Mouse (Mus musculus) megakaryocyte, adult 5-6 weeks (primary cell): ENCODE data around the gene Aff1. TPM values are rescaled to one million over a fixed set of nuclear protein-coding genes. Genes with fewer than 3 reads are reported as not detected.
A peak's percentile ranks its signal among the peaks of the same experiment; 100 is the strongest.

ENCODE experiments used
- ATAC-seq: 2 replicates; pipeline ENCODE4 v1.8.0; 2016; ENCODE audit warnings: mild to moderate bottlenecking, inconsistent platforms; ENCODE audit not compliant: poor library complexity, severe bottlenecking
- total RNA-seq, 2 experiments: library from RNA; stranded (forward) in 1 of 2; stranded (reverse) in 1 of 2; fragments of 153-499, 151-499 nt in 1 of 2; fragments of 221-1000, 200-1000 nt in 1 of 2; gene quantifications; 2 replicates each; pipeline versions ENCODE4 v1.2.3 to v1.2.4; 2015 to 2017

Aff1 gene
- total RNA-seq, 2 experiments from 2014 or later, result 16.3 to 45.0 TPM

DNA sequence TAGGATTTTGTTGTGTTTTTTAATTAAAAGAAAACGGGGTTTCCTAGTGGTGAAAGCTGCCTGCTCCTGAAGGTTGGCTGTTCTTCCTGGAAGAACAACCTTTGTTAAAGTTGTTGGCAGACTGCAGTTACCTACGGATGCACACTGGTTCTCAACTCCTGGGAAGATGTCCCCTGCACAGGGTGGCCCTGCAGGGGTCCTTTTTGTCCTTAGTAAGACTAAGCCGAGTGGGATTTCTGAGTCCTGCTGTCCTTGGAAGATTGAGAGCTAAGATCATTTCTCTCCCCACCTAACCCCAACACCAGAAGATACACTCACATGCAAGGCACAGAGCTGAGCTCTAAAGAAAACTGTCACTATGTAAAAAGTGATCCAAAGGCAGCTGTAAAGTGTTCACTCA, 32.6 kb downstream of the Aff1 start:
- no peak for ATAC-seq

DNA sequence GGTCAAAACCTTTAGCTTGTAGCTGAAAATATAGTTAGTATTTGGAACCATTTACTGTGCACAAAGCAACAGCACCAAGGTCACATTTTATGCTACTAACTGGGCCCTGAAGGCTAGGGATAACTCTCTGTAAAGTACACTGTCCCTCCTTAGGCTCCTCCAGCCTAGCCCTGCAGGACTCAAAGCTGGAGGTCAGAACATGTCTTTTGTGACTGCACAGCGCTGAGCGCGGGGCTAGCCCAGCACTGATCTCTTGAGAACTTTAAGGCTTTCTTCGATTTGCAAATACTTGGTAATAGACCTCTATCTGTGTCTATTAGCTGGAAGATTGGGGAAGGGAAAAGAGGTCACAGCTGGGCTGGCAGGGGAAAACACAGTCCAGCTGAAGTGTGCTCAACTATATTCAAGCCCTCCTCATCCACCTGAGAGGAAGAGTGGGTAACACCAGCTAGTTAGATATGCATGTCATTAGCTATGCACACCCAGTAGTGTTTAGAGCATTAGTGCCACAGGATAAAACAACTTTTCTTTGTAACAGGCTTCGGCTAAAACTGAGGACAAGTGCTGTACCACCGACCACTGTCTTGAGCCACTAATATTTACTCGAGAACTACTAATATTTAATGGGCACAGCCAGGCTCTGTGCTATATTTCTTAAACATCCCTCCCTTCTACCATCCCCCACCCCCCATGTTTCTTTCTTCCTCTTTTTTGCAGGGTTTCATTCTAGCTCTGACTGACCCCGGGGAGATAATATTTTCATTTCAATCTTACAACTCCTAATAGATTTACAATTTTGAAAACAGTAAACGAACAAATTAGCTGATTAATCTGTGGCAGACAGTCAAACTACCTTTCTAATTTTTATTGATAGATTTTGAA, 33.3 kb downstream of the Aff1 start:
- peak; percentile 66 for ATAC-seq

DNA sequence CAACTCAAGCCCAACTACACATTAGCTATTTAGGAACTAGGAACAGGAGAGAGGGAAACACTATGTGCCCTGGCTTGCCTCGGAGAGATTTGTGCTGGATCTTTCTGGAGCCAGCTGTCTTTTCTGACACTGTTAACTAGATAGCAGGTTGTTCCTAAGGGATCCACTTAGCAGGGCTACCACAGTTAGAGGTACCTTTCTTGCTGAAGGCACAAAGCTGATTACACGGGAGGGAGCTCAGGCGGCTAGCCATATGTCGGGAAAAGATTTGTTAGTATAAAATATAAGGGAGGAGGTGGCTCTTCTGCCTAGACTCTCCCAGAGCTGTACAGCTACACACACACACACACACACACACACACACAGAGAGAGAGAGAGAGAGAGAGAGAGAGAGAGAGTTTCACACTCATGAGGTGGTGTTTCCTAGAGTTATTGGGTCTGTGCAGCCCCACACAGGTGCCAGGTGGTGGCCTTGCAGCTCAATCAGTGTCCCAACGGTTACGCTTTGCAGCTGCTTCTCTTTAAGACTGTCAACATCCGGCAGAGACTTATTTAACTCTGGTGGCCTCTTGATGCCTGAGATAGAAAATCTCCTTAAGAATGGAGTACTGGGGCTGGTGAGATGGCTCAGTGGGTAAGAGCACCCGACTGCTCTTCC, 34.2 kb downstream of the Aff1 start:
- peak; percentile 23; the same call in 1 of the 2 replicates for ATAC-seq

DNA sequence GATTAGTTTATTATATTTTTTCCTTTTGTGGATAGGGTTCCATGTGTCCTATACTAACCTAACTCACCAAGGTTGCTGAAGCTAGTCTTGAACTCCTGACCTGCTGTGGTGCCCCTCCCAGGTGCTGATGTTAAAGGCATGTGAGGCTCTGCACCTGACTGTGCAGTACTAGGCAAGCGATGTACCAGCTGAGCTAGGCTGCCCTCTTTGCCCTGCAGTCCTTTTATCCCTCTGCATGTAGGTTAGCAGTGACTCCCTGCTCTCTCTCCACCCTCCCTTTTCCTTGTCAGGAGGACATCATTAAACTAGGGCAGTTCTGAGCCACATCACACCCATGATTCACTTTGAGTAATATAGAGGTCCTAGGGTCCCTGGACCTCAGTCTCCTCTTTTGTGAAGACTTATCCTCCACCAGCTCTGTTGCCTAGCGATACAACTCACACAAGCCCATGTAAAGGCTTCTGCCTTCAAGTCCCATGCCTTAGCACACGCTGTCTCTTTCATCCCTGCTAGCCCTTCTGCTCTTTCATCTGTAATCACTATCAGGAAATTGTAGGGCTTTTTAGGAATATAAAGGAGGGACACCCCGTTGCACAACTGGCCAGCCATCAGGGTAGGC, 35.7 kb downstream of the Aff1 start:
- ATAC-seq, result no peak

DNA sequence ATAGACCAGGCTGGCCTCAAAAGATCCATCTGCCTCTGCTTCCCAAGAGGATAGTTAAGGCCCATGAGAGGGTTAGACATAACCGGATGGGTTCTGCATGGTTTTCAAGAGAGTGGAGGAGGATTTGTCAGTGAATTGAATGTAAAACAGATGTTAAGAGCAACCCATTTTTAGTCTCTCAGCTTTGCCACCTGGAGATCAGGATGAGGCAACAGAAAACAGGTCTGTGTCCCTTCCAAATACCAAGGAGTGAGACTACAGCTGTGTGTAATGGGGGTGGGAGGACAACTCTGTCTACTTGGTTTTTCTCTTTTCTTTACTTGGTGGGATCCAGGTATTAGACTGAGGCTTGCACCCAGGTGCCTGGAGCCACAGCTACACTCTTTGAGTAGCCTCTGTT, 37.1 kb downstream of the Aff1 start:
- no peak for ATAC-seq

DNA sequence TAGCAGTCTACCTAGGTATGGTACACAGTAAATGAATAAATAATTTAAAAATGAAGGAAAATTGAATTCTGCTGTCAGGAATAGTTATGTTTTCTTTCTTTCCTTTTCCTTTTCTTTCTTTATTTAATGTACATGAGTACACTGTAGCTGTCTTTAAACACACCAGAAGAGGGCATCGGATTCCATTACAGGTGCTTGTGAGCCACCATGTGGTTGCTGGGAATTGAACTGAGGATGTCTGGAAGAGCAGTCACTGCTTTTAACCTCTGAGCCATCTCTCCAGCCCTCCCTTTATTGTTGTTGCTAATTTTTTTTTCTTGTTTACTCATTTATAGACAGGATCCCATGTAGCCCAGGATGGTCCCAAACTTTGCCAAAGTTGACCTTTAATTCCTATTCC, 38.0 kb downstream of the Aff1 start:
- no peak for ATAC-seq

DNA sequence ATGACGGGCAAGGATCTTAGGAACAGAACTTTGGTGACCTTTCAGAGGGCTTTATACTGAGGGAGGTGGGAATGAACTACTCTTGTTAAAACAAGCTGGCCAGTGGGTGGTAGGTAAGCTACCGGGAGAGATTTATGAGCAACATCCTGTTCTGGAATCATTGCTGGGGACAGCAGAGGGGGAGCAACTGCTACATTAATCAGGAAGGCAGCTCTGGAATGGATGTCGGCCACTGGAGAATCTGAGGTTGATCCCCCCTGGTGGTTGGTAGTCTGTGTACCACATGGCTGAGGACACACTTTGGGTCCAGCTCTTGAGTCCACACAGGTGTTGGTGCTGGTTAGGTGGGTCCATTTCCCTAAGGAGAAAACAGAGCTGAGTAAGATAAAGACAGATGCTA, 38.6 kb downstream of the Aff1 start:
- ATAC-seq, result no peak

DNA sequence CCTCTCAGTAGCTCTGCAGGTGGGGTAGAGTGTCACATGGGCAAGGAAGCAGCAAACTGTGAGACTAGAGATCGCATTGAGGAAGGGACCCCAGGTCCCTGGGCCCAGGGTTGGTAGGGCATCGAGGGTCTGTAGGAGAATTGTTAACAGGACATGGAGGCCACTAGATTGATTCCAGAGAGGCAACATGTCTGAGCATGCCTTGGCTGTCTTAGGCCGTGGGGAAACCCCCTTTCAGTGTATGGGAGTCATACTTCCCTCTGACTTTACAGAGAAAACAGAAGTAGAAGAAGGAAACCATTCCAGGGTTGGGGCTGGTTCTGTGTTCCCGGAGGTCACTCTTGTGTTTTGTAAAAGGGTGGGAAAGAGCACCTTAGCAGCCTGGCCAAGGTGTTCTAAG, 40.4 kb downstream of the Aff1 start:
- ATAC-seq, result peak; percentile 91

DNA sequence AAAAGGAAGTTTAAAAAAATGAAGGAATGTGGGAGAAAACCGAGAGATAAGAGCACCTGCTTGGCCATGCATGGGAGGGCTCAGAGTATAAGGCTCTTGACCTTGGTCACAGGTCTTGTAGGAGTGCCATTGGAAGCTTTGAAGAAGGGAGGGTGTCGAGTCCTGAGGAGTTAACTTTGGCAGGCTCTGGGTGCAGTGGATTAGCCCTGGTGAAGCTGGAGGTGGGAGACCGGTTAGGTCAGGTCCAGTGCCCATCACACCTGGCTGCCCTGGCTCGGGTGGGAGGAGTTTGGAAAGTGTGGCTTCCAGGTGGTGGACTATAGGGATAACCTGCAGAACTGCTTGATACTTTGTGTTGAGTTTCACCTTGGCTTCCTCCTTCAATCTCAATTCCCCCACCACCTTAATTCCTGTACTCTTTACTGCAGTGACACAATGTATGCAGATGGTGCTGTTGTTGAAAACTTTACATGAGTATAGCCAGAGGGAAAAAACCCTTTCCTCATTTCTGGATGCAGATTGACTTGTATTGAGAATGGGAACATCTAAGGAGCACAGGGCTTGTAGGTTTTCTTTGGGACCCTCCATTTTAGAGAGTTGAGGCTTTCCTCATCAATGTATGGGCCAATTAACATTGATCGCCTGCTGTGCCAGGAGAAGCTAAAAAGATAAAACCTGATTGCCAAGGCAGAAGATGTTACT, 43.4 kb downstream of the Aff1 start:
- ATAC-seq, result no peak

DNA sequence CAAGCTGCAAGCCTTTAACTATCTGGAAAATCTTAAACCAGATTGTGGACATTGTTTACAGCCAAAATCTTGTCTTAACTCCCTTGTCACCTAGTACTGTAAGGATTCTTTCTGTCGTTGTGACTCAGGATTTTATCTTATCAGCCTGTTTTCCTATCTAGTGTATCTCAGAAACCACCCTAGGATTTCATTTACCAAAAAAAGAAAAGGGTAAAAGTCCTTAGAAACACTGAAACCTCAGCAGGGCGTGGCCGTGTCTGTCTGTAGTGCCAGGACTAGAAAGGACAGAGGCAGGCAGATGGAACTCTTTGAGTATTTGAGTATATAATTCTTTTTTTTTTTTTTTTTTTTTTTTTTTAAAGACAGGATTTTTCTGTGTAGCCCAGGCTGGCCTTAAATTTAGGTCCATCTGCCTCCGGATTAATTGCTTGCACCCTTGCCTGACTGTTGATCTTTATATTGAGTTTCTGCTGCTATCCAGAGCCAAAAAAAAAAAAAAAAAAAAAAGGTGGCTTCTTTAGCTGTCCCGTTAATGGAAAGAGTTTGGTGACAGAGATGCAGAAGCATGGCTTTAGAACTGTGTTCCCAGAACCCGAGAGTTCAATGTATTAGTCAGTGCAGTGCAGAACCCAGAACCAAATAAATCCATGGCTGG, 44.5 kb downstream of the Aff1 start:
- no peak for ATAC-seq

DNA sequence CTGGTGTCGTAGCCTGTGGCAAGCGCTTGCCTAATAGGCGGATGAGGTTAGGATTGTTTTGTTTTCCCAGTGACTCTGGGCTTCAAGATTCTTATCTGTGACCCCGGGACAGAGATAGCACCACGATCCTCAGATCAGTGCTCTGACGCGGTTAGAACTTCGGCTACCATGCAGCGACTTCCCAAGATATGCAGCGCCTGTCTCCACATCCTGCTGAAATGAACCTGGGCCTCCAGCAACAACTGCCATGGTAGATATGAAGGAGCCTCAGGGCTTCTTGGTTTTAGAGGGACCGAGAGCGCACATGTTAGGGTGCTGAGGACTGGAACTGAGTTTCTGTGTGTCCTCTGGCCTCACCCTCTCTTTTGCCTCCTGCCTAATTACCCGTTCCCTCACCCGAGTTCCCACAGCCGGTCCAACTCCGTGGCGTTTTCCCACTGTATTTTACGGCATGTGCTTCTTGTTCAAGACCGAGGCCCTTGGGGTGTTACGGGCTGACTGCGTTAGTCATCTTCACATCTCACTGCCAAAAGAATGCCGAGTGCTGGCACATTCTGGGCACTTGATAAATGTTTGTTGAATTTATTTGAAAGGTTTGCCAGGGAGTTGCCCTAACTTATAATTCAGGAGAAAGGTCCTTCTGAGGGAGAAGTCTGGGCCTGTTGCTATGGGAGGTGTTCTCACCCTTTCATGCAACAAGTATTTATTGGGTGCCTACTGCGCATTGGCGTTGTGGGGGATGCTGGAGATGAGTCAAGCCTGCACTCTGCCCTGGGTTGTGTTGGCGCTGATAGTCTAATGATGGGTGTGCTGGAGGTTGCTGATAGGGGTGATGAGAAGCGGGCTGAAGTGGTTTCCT, 45.3 kb downstream of the Aff1 start:
- ATAC-seq, result no peak

DNA sequence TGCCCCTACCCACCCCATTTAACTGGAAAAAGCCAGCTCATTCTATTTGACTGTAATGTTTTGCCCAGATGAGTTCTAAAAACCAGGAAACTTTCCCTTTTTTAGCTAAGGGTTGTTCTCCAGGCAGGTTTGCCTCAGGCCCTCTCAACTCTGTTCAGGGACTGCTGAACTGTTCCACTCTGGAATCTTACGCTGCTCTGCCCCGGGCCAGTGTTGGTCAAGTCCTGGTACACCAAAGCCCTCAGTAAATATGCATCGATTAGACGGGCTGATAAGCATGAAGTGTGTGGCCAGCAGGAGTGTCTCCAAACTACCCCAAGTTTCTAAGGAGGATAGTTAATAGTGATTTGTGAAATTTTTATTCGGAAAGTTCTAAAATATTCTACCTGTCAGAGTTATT, 46.3 kb downstream of the Aff1 start:
- no peak for ATAC-seq

DNA sequence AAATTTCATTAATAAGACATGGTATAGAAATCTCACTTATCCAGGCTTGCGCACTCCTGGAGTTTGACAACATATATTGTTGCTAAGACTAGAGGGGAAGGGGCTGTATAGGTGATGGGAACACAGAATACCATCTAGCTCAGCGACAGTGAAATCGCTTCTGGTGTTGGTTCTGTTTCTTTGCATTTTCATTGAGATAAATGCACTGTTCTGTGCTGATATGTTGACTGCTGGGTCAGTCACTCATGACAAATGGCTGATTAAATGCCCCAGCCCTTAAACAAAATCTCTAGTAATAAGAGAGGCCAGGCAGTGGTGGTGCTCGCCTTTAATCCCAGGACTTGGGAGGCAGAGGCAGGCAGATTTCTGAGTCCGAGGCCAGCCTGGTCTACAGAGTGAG, 47.0 kb downstream of the Aff1 start:
- ATAC-seq, result no peak

DNA sequence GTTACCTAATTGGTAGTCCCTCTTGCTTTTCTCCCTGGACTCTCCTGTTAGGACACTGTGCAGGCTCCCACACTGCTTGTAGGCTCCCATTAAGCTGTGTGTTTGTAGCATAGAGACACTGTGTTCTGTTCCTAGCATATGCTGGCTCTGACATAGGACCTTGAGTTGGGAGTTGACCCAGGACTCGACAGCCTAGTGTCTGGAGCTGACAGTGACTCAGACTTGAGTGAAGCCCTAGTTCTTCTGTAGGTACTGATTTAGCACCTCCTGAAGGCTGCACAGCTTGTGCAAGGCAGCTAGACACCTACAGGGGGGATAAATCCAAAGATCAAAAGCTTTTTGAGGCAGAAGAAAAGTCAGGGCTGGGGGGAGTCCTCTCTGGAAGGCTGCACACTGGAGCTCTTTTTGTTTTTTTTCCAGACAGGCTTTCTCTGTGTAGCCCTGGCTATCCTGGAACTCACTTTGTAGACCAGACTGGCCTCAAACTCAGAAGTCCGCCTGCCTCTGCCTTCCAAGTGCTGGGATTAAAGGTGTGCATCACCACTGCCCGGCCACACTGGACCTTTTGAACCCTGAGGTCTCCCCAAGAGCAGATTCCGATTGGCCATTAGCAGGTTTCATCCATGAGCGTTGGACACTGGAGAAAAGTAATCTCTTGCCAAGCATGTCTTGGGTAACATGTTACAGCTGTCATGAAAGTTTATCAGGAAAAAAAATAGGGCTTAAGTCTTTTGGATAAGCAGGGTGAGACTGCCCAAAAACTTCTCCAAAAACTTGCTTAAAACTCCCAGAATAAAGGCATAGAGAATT, 48.1 kb downstream of the Aff1 start:
- ATAC-seq, result no peak

DNA sequence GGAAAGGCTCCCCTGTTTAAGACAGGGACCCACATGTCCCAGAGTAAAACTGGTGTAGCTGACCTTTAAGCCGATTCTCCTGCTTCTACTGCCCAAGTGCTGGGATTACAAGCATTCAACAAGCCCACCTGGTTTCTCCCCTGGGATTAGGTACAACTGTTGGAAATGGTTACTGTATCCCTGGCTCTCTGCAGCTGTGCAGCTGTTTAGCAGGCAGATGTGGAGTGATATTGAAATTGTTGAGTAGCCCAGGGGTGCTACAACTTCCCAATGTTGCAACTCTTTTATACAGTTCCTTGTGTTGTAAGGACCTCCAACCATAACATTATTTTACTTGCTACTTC, 48.7 kb downstream of the Aff1 start:
- no peak for ATAC-seq

DNA sequence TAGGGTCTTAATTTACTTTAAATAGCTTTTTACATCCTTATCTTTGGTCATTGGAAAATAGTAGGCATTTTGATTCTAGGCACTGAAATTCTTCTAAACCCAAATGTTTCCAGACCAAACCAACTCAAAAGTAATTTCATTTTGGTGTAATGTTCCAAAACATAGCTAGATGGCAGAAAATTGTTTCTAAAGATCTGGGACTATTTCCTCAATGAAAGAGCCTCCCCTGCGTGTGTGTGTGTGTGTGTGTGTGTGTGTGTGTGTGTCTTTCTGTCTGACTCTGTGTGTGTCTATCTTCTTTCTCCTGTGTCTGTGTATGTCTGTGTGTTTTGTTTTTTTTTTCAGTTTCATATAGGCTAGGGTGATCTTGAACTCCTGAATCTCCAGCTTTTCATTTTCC, 49.3 kb downstream of the Aff1 start:
- ATAC-seq, result no peak

DNA sequence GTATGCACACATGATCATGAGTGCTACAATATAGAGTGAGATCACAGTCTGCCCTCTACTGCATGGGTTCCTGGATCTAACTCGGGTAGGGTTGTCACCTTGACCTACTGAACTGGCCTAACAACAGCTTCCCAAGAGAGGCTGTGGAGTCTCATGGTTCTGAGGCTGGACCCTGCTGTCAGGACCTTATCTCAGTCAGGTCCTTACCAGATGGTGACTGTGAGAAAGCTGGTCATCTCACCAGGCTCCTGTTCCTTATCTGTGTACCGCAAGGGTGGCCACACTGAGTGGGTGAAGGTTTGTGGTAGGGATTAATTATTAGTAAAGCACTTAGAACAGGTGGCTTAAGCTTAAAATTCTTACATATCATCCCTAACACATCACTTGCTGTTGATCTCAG, 49.8 kb downstream of the Aff1 start:
- ATAC-seq, result no peak

DNA sequence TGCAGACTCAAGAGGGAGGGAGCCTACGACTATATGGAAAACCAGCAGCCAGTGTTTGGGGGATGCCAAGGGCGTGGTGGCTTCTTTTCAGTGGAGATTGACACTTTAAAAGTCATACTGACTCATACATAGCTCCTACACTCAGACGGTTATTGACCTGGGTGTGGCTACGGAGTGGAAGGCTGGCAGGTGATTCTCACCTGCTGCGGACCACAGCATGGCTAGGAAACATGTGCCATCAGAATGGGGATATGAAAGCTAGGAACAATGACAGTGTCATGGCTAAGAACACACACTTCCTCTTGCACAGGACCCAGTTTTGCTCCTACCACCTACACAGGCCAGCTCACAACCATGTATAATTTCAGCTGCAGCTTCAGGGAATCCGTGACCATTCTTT, 52.4 kb downstream of the Aff1 start:
- ATAC-seq, result peak; percentile 55

DNA sequence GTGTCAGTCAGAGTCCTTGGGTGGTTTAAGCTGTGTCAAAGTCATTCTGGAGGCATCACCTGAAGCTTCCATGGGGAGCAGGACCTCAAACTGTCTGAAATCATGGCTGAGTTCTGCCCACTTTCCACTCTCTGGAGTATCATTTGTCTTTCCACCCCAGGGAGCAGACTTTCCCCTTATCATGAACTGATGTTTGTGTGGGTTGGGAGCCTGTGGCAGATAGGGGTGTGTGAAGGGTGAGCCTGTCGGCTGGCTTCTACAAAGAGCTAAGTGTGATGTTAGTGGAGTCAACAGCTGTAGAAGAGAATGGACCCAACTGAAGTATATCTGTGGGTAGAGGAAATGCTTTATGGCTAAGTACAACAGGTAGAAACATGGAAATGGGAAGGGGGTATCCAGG, 53.5 kb downstream of the Aff1 start:
- no peak for ATAC-seq
